Comparison of ENCODE assay signal across 13 mouse cellular contexts in the genomic region with DNA sequence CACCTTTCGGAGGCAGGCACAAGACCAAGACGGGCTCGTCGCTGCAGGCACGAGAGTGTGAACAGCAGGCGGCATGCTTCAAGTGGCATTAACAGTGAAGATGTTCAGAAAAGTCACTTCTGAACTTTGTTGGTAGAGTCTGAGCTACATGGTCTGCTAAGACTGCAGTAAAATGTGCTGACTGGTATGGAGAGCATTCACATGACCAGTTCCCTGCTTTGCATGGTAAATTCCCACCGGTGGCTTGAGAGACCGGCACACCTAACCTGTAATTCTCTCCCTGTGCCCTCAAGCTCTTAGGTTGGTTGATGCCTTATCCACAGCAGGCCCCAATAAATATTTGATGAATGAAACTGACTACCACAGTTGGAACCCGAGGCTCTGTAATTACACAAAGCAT.
"Had no signal": no experiment of that assay in that cellular context is flagged by ENCODE, and none has a peak within 500 bp of the region (broad histone marks: within the 10 kb centered on the region; RNA-seq: fewer than 3 reads in every experiment).

No protein-coding gene starts in this region.

- H3K4me3 ChIP-seq: midbrain, embryonic 12.5 days; neural tube, embryonic 12.5 days; stomach, embryonic 15.5 days had no signal

- H3K27ac ChIP-seq: midbrain, embryonic 12.5 days; neural tube, embryonic 12.5 days; stomach, embryonic 15.5 days; stomach, postnatal 0 days had no signal

- H3K9ac ChIP-seq: lung, embryonic 14.5 days; midbrain, embryonic 12.5 days; neural tube, embryonic 12.5 days; stomach, embryonic 15.5 days had no signal

- H3K9me3 ChIP-seq: midbrain, embryonic 12.5 days; neural tube, embryonic 12.5 days; stomach, embryonic 15.5 days had no signal

- H3K4me2 ChIP-seq: lung, embryonic 14.5 days; midbrain, embryonic 12.5 days; neural tube, embryonic 12.5 days; stomach, embryonic 15.5 days had no signal

- H3K36me3 ChIP-seq: stomach, embryonic 15.5 days had no signal

- DNase-seq: lung, adult 18-20 months; lung, embryonic 14.5 days; lung, postnatal 10 days; lung, postnatal 4 days; midbrain, embryonic 14.5 days; right cerebral cortex, postnatal 14 days; thymus, adult 18-20 months; thymus, postnatal 14 days; thymus, postnatal 36 days had no signal

- H3K4me1 ChIP-seq: midbrain, embryonic 12.5 days; neural tube, embryonic 12.5 days; stomach, embryonic 15.5 days had no signal

- H3K27me3 ChIP-seq: midbrain, embryonic 12.5 days; neural tube, embryonic 12.5 days; stomach, embryonic 15.5 days had no signal
